Mouse (Mus musculus) cerebellum, postnatal 4 days (tissue): Measurements from ENCODE around the gene Myo3b.
A peak's percentile ranks its signal among the peaks of the same experiment; 100 is the strongest.

Experiments used
- DNase-seq, 2 experiments: peaks; one replicate each; pipeline ENCODE4 v3.0.0; 2022; ENCODE audit warnings: low spot score in 2 of 2, mixed read lengths in 1 of 2

Myo3b gene

DNA sequence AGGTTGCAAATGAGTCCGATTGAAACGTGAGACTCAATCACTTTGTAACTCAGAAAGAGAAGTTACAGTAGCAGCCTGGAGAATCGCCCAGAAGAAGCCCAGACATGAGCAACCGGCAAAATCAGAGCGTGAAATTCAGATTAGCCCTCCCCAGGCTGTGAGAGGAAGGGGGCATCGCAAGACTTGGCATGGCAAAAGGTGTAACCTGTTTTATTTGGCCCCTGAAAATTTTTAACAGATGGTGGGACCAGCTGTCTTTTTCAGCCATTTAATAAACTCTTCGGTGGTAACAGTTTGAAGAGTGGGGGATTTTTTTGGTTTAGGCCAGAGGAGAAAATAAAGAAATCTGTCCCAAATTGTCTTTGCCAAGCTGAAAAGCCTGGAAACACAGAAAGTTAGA, 405.2 kb downstream of the Myo3b start:
- DNase-seq: peak in 1 of 2 experiments; percentile 67

- DNase-seq: no peak
Measured at GRCm38 (mm10) chr2:70456205-70456604, 417.3 kb downstream of the Myo3b start.

- no peak for DNase-seq
Measured at GRCm38 (mm10) chr2:70463606-70464005, 424.7 kb downstream of the Myo3b start.

- no peak for DNase-seq
Measured at GRCm38 (mm10) chr2:70471136-70471535, 432.2 kb downstream of the Myo3b start.

DNA sequence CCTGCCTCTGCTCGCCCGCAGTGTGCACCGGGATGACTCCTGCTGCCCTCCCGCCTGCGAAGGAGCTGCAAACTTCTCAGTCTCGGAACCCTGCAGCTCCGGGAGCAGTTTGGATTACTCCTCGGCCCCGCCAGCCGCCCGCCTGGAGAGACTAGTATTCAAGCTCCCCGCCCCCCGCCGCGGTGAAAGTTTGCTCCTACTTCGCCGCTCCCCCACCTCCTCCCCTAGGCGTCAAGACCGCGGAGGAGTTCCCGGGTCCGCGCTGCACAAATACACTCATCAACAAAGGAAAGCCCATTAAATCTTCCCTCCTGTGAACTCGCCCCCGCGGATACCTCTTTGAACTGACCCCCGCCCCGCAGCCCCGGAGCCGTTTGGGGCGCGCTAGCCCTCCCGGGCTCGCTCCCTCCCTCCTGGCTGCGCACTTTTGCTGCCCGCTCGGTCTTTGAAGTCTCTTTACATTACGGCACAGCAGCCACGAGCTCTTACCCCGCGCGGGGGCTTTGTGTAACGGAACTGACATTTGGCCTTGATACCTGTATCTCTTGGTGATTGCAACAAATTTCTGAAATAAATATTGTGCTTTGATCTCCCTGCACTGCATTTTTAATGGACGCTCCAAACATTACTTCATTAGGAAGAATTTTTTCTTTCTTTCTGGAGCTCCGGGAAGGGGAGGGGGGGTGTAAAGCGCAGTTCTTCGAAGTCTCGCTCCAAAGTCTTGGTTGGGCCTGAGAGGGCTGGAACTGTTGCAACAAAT, 433.1 kb downstream of the Myo3b start:
- peak in 1 of 2 experiments; percentile 28 for DNase-seq
